In genomic region chr14:73552341-73553121, GRCm38 (mm10) we compare ENCODE assay signal across 8 mouse cellular contexts. TPM values are rescaled to one million over a fixed set of nuclear protein-coding genes. Genes with fewer than 3 reads are reported as not detected.
DNase-seq lines count a peak whose midpoint lies in the region; ATAC-seq and TF ChIP-seq lines count a peak whose summit lies in the region.

No protein-coding gene starts in this region.

- in situ Hi-C loops in CH12.LX (cut with MboI; ENCODE audit: low pct_ligation_motif_present, low pct_unique_long_range_greater_than_20kb, low sequenced_read_pairs): no loop called here

- 4% methylated on average over 56 of the region's 61 CpGs for WGBS in forebrain, embryonic 11.5 days
- WGBS in heart, embryonic 16.5 days: 3% methylated on average over 61 of the region's 61 CpGs
- 4% methylated on average over 61 of the region's 61 CpGs for WGBS in liver, embryonic 15.5 days (ENCODE audit: insufficient replicate concordance)
- 4% methylated on average over 61 of the region's 61 CpGs for WGBS in neural tube, embryonic 12.5 days

- ATAC-seq in forebrain, embryonic 11.5 days (replicated peaks; ENCODE audit: low FRiP score): peak; percentile 97
- peak; percentile 96 for ATAC-seq in heart, embryonic 16.5 days (replicated peaks; ENCODE audit: extremely low read depth, insufficient read depth, low FRiP score)
- peak; percentile 93 for ATAC-seq in liver, embryonic 15.5 days (ENCODE audit: insufficient read depth)
- ATAC-seq in neural tube, embryonic 12.5 days (ENCODE audit: low FRiP score, low read depth): peak; percentile 96

- TF ChIP-seq POLR2A in CH12.LX (IDR thresholded peaks at IDR 0.05; ENCODE audit: low read depth, low read length): peak; percentile 90

- H3K4me3 ChIP-seq in CH12.LX (replicated peaks in 1 of 3; ENCODE audit: low read depth in 2 of 3, low read length in 2 of 3, poor library complexity in 1 of 3): peak overlapping the region; percentile 94 to 100 (median 94)
- H3K4me3 ChIP-seq in forebrain, embryonic 11.5 days (ENCODE audit: low read depth, low read length): peak overlapping the region; percentile 90
- peak overlapping the region; percentile 100 for H3K4me3 ChIP-seq in heart, embryonic 16.5 days (ENCODE audit: low read length)
- peak overlapping the region; percentile 98 for H3K4me3 ChIP-seq in liver, embryonic 15.5 days (replicated peaks)
- peak overlapping the region; percentile 100 for H3K4me3 ChIP-seq in neural tube, embryonic 12.5 days

- peaks cover 4 to 19% of the 10 kb centered on the region in 2 experiments for H3K36me3 ChIP-seq in CH12.LX (replicated peaks in 1 of 2; ENCODE audit: control insufficient read depth in 1 of 2, insufficient read depth in 1 of 2, low read length in 1 of 2)
- H3K36me3 ChIP-seq in forebrain, embryonic 11.5 days (ENCODE audit: control insufficient read depth, insufficient read depth, low read length): no peaks in the 10 kb centered on the region
- H3K36me3 ChIP-seq in heart, embryonic 16.5 days (ENCODE audit: control insufficient read depth, insufficient read depth): 0 out of 2 replicates have a peak, but pooled peaks cover 3% of the 10 kb centered on the region
- no peaks in the 10 kb centered on the region for H3K36me3 ChIP-seq in liver, embryonic 15.5 days (replicated peaks)
- H3K36me3 ChIP-seq in neural tube, embryonic 12.5 days: peaks cover 11% of the 10 kb centered on the region; the same call in 1 of the 2 replicates

- H3K4me2 ChIP-seq in CH12.LX (ENCODE audit: insufficient read depth, low read depth, poor library complexity, severe bottlenecking): peak overlapping the region; percentile 90; the same call in 1 of the 2 replicates
- peak overlapping the region; percentile 65 for H3K4me2 ChIP-seq in forebrain, embryonic 11.5 days (ENCODE audit: low read depth, low read length, severe bottlenecking)
- H3K4me2 ChIP-seq in heart, embryonic 16.5 days (ENCODE audit: low read depth, low read length): peak overlapping the region; percentile 88
- peak overlapping the region; percentile 86 for H3K4me2 ChIP-seq in liver, embryonic 15.5 days
- peak overlapping the region; percentile 85 for H3K4me2 ChIP-seq in neural tube, embryonic 12.5 days (replicated peaks)

- H3K27me3 ChIP-seq in CH12.LX (replicated peaks): no peaks in the 10 kb centered on the region
- no peaks in the 10 kb centered on the region for H3K27me3 ChIP-seq in forebrain, embryonic 11.5 days (ENCODE audit: control insufficient read depth, insufficient read depth, low read length)
- no peaks in the 10 kb centered on the region for H3K27me3 ChIP-seq in heart, embryonic 16.5 days (ENCODE audit: control insufficient read depth, insufficient read depth, low read length)
- H3K27me3 ChIP-seq in liver, embryonic 15.5 days: no peaks in the 10 kb centered on the region
- H3K27me3 ChIP-seq in neural tube, embryonic 12.5 days (replicated peaks): no peaks in the 10 kb centered on the region

- dilution Hi-C loops in CH12.LX (cut with MboI; ENCODE audit: extremely low pct_ligation_motif_present, extremely low pct_unique_long_range_greater_than_20kb, low sequenced_read_pairs): no loop called here

- no peak for TF ChIP-seq EP300 in CH12.LX (IDR thresholded peaks at IDR 0.05; ENCODE audit: low read length)

- no peak for TF ChIP-seq CTCF in CH12.LX (conservative IDR thresholded peaks at IDR 0.05 in 1 of 2, IDR thresholded peaks at IDR 0.05 in 1 of 2; ENCODE audit: low read depth in 2 of 2, low read length in 2 of 2)

- H3K79me2 ChIP-seq in CH12.LX (replicated peaks; ENCODE audit: control insufficient read depth, extremely low read depth, insufficient read depth, poor library complexity, severe bottlenecking): no peaks in the 10 kb centered on the region

- H3K27ac ChIP-seq in CH12.LX (ENCODE audit: insufficient read depth, low read depth): no peak overlapping the region
- H3K27ac ChIP-seq in forebrain, embryonic 11.5 days (ENCODE audit: low read depth, low read length): 0 out of 2 replicates have a peak overlapping the region, but pooled peaks have one; percentile 14
- H3K27ac ChIP-seq in heart, embryonic 16.5 days (ENCODE audit: low read length): peak overlapping the region; percentile 88
- peak overlapping the region; percentile 77 for H3K27ac ChIP-seq in liver, embryonic 15.5 days (replicated peaks)
- H3K27ac ChIP-seq in neural tube, embryonic 12.5 days: peak overlapping the region; percentile 68

- peak overlapping the region; percentile 88 for H3K9ac ChIP-seq in CH12.LX (ENCODE audit: insufficient read depth, low read depth)
- H3K9ac ChIP-seq in forebrain, embryonic 11.5 days (ENCODE audit: low read length): peak overlapping the region; percentile 94
- peak overlapping the region; percentile 99 for H3K9ac ChIP-seq in heart, embryonic 16.5 days (ENCODE audit: low read length)
- peak overlapping the region; percentile 92 for H3K9ac ChIP-seq in liver, embryonic 15.5 days
- peak overlapping the region; percentile 98 for H3K9ac ChIP-seq in neural tube, embryonic 12.5 days

- H3K4me1 ChIP-seq in CH12.LX (ENCODE audit: control insufficient read depth in 1 of 2, insufficient read depth in 2 of 2): peaks cover 0 to 24% of the 10 kb centered on the region in 2 experiments; a peak in 2 of 4 replicates
- peaks cover 3% of the 10 kb centered on the region; the same call in 1 of the 2 replicates for H3K4me1 ChIP-seq in forebrain, embryonic 11.5 days (replicated peaks; ENCODE audit: control insufficient read depth, insufficient read depth, low read length)
- H3K4me1 ChIP-seq in heart, embryonic 16.5 days (ENCODE audit: control insufficient read depth, insufficient read depth, low read length): peaks cover 11% of the 10 kb centered on the region
- peaks cover 15% of the 10 kb centered on the region for H3K4me1 ChIP-seq in liver, embryonic 15.5 days (replicated peaks)
- H3K4me1 ChIP-seq in neural tube, embryonic 12.5 days: peaks cover 7% of the 10 kb centered on the region

- peak; percentile 92 for DNase-seq in CH12.LX (ENCODE audit: extremely low read depth)
- DNase-seq in c-Kit-positive CD71-positive TER-119-negative erythroid progenitor cells, embryonic 14.5 days (ENCODE audit: low read depth): peak; percentile 85
- peak; percentile 98 for DNase-seq in forebrain, embryonic 11.5 days (ENCODE audit: low spot score)
- DNase-seq in kidney, postnatal 36 days: peak; percentile 97 to 99
- peak; percentile 76 for DNase-seq in telencephalon, adult 2 months (ENCODE audit: low read depth, low spot score)

- H3K9me3 ChIP-seq in CH12.LX (replicated peaks; ENCODE audit: low read length): no peaks in the 10 kb centered on the region
- no peaks in the 10 kb centered on the region for H3K9me3 ChIP-seq in forebrain, embryonic 11.5 days (ENCODE audit: control insufficient read depth, low read length)
- H3K9me3 ChIP-seq in heart, embryonic 16.5 days (replicated peaks; ENCODE audit: control insufficient read depth, low read length): no peaks in the 10 kb centered on the region
- no peaks in the 10 kb centered on the region for H3K9me3 ChIP-seq in liver, embryonic 15.5 days (replicated peaks)
- no peaks in the 10 kb centered on the region for H3K9me3 ChIP-seq in neural tube, embryonic 12.5 days

- TF ChIP-seq RAD21 in CH12.LX (IDR thresholded peaks at IDR 0.05; ENCODE audit: low read depth, low read length): no peak

TF ChIP-seq in CH12.LX, 34 proteins besides CTCF, POLR2A, EP300 and RAD21 (continues in another document):
- no peak for TF ChIP-seq JUND (conservative IDR thresholded peaks at IDR 0.05; ENCODE audit: low read depth, low read length)
- TF ChIP-seq BHLHE40 (IDR thresholded peaks at IDR 0.05; ENCODE audit: low read depth, low read length): no peak
- TF ChIP-seq MXI1 (IDR thresholded peaks at IDR 0.05; ENCODE audit: low read depth, low read length): no peak
- 0 out of 2 replicates have a peak, but pooled peaks have one; percentile 61 for TF ChIP-seq UBTF (IDR thresholded peaks at IDR 0.05; ENCODE audit: low read depth, low read length)
- no peak for TF ChIP-seq POLR2AphosphoS2 (IDR thresholded peaks at IDR 0.05; ENCODE audit: low read depth, low read length)
- no peak for TF ChIP-seq KAT2A (IDR thresholded peaks at IDR 0.05; ENCODE audit: insufficient replicate concordance, low read length)
- TF ChIP-seq MAFK (IDR thresholded peaks at IDR 0.05; ENCODE audit: insufficient replicate concordance, low read length): no peak
- peak; percentile 94 for TF ChIP-seq NRF1 (IDR thresholded peaks at IDR 0.05; ENCODE audit: low read depth, low read length)
- TF ChIP-seq TCF12 (IDR thresholded peaks at IDR 0.05; ENCODE audit: low read depth, low read length): peak; percentile 88
- TF ChIP-seq ZC3H11A (IDR thresholded peaks at IDR 0.05; ENCODE audit: low read depth, low read length): no peak
- TF ChIP-seq RCOR1 (conservative IDR thresholded peaks at IDR 0.05; ENCODE audit: low read depth, low read length): no peak

RNA-seq across cellular contexts. Expression of gene Nudt15, which starts 4.5 kb away (rescaled TPM):
- total RNA-seq in CH12.LX (2012; rRNA removed): 2.5 and 3.2 TPM in 2 replicates
- total RNA-seq in CH12.LX (2014; rRNA removed): 9.0 and 9.8 TPM in 2 replicates
- polyA plus RNA-seq in CH12.LX (2012; ENCODE audit: insufficient read length, low read depth): 5.6 and 6.8 TPM in 2 replicates
- 11.1 and 12.2 TPM in 2 replicates for polyA plus RNA-seq in forebrain, embryonic 11.5 days (2014; fragmentation: Nextera tagmentation; extraction: Ambion mirVana)
- polyA plus RNA-seq in heart, embryonic 16.5 days (2015; fragmentation: Nextera tagmentation; extraction: Ambion mirVana): 3.8 and 4.1 TPM in 2 replicates
- 2.6 and 3.1 TPM in 2 replicates for polyA plus RNA-seq in liver, embryonic 15.5 days (2015; fragmentation: Nextera tagmentation; extraction: Ambion mirVana)
- polyA plus RNA-seq in neural tube, embryonic 12.5 days (2016; fragmentation: Nextera tagmentation; extraction: Ambion mirVana): 10.3 and 12.3 TPM in 2 replicates

RNA-seq across cellular contexts. Expression of gene Sucla2, which starts 27.4 kb away (rescaled TPM):
- total RNA-seq in CH12.LX (2012; rRNA removed) (51.9 and 58.5 TPM in 2 replicates), CH12.LX (2014; rRNA removed) (98.4 and 109 TPM in 2 replicates)
- 60.3 and 79.3 TPM in 2 replicates for polyA plus RNA-seq in CH12.LX (2012; ENCODE audit: insufficient read length, low read depth)
- polyA plus RNA-seq in forebrain, embryonic 11.5 days (2014; fragmentation: Nextera tagmentation; extraction: Ambion mirVana): 111 and 115 TPM in 2 replicates
- 263 and 286 TPM in 2 replicates for polyA plus RNA-seq in heart, embryonic 16.5 days (2015; fragmentation: Nextera tagmentation; extraction: Ambion mirVana)
- 45.5 and 48.3 TPM in 2 replicates for polyA plus RNA-seq in liver, embryonic 15.5 days (2015; fragmentation: Nextera tagmentation; extraction: Ambion mirVana)
- polyA plus RNA-seq in neural tube, embryonic 12.5 days (2016; fragmentation: Nextera tagmentation; extraction: Ambion mirVana): 101 and 113 TPM in 2 replicates

RNA-seq across cellular contexts. Expression of gene Med4, which starts 42.7 kb away (rescaled TPM):
- 45.6 and 53.2 TPM in 2 replicates for total RNA-seq in CH12.LX (2012; rRNA removed)
- total RNA-seq in CH12.LX (2014; rRNA removed): 61.5 and 65.8 TPM in 2 replicates
- polyA plus RNA-seq in CH12.LX (2012; ENCODE audit: insufficient read length, low read depth): 60.7 and 75.7 TPM in 2 replicates
- polyA plus RNA-seq in forebrain, embryonic 11.5 days (2014; fragmentation: Nextera tagmentation; extraction: Ambion mirVana): 112 and 116 TPM in 2 replicates
- polyA plus RNA-seq in heart, embryonic 16.5 days (2015; fragmentation: Nextera tagmentation; extraction: Ambion mirVana): 54.1 and 55.5 TPM in 2 replicates
- 29.3 and 29.4 TPM in 2 replicates for polyA plus RNA-seq in liver, embryonic 15.5 days (2015; fragmentation: Nextera tagmentation; extraction: Ambion mirVana)
- polyA plus RNA-seq in neural tube, embryonic 12.5 days (2016; fragmentation: Nextera tagmentation; extraction: Ambion mirVana): 89.3 and 90.0 TPM in 2 replicates
